Mouse (Mus musculus): ENCODE results near the gene Gm43302.
"Not testable (repeated sequence)": the region's sequence is repeated elsewhere in the genome, so short reads cannot be mapped to it uniquely, and the experiment has no call there.

Gm43302 gene

GRCm38 (mm10) chr5:105197915-105198560, 95.5 kb downstream of the Gm43302 start:
- CTCF ChIA-PET: not testable (repeated sequence)

DNA sequence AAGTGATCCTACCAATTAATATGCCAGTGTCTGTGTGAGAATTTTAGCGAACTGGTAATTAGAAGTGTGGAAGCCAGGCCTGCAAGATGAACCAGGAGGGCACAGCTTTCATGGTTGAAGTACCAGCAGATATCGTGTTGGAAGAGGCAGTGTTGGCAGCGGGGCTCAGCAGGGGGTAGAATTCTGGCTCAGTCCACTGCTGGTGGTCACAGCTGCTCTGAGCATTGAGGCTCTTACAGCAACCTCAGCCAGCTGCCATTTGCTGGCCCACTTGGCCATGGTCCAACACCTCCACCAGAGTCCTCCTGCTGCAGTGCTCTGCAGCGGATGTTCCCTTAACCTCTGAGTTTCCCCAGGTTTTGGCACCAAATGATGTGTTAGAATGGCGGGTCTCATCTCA, 97.2 kb downstream of the Gm43302 start:
- CTCF ChIA-PET: not testable (repeated sequence)

DNA sequence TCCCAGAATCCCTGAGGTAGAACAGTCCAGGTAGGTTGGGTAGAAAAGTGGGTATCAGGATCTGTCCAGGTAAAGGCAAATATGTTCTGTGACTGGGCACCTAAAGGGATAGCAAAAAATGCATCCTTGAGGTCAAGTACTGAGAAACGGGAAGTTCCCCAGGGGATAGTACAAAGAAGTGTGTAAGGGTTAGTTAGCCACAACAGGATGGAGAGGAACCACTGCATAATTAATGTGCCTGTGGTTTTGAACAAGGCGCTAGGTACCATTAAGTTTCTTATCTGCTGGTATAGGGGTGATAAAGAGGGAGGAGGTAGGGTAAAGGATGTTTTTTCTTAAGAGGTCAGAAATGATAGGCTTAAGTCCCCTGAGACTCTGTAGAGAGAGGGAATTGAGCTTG, 101.0 kb downstream of the Gm43302 start:
- CTCF ChIA-PET: not testable (repeated sequence)

DNA sequence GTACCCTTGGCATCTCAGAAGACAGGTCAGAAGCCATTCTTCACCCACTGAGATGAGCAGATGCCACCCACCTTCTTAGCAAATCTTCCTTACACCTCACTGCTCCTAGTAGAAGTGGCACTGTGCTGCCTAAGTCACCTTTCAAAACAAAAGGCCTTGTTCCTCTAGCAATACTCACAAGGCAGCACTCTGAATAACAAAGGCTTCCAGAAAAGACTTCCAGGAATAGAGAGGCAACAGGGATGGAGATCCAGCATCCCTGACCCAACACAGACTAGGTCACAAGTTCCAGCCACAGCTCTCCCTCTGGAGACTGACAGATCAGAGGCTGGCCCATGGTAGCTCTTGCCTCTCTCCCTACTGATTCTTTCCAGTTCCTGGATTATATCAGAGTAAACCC, 112.0 kb downstream of the Gm43302 start:
- CTCF ChIA-PET: no interaction called here

All from spleen, embryonic (tissue).